19 mouse cellular contexts compared by ENCODE assay signal in the genomic region with DNA sequence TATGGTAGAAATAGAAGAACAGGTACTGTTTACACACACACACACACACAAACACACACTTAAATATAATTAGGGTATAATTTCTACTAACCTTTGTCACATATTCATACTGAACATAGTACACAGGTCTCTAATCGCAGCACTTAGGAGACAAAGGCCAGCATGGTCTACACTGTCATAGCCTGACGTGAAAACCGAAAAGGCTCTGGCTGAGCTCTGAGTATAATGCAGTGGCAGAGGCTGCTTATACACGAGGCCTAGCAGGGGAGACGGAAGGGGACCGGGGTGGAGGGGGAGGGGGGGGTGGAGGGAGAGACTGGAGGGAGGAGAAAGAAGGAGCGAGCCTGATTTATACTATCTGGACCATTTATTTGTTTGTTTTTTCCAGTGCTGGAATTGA.
"Had no signal": no experiment of that assay in that cellular context is flagged by ENCODE, and none has a peak within 500 bp of the region (broad histone marks: within the 10 kb centered on the region; RNA-seq: fewer than 3 reads in every experiment).

No protein-coding gene starts in this region.

- H3K27me3 ChIP-seq: liver, embryonic 13.5 days; midbrain, embryonic 12.5 days; neural tube, embryonic 13.5 days had no signal

- H3K4me2 ChIP-seq: liver, embryonic 13.5 days; midbrain, embryonic 12.5 days; neural tube, embryonic 13.5 days had no signal

- H3K4me3 ChIP-seq: left cerebral cortex, adult 2 months; liver, embryonic 13.5 days; midbrain, embryonic 12.5 days; myocyte; neural tube, embryonic 13.5 days had no signal

- ATAC-seq: midbrain, embryonic 16.5 days had no signal

- H3K27ac ChIP-seq: kidney, postnatal 0 days; left cerebral cortex, adult 2 months; liver, embryonic 13.5 days; midbrain, embryonic 12.5 days; neural tube, embryonic 13.5 days had no signal

- DNase-seq: kidney, adult 9 months; kidney, postnatal 36 days; layer of hippocampus, postnatal 36 days; liver, embryonic 13.5 days; lung, adult 2 months; lung, postnatal 14 days; lung, postnatal 4 days; retina, postnatal 1 day; right cerebral cortex, postnatal 25 days; spleen, adult 18-20 months; thymus, adult 2 months; thymus, postnatal 14 days; thymus, postnatal 4 days had no signal

- H3K9ac ChIP-seq: liver, embryonic 13.5 days; midbrain, embryonic 12.5 days; neural tube, embryonic 13.5 days had no signal

- H3K4me1 ChIP-seq: liver, embryonic 13.5 days; midbrain, embryonic 12.5 days; neural tube, embryonic 13.5 days had no signal

- H3K9me3 ChIP-seq: liver, embryonic 13.5 days; midbrain, embryonic 12.5 days; neural tube, embryonic 13.5 days had no signal
